Mouse (Mus musculus): ENCODE measurements at regions not wholly inside any gene's neighbourhood (a gene's known extent, or its start where the extent isn't known, plus 50 kb on each side); places are given as distances from the start of the nearest gene placed in this dataset.
A peak's percentile ranks its signal among the peaks of the same experiment; 100 is the strongest.

DNA sequence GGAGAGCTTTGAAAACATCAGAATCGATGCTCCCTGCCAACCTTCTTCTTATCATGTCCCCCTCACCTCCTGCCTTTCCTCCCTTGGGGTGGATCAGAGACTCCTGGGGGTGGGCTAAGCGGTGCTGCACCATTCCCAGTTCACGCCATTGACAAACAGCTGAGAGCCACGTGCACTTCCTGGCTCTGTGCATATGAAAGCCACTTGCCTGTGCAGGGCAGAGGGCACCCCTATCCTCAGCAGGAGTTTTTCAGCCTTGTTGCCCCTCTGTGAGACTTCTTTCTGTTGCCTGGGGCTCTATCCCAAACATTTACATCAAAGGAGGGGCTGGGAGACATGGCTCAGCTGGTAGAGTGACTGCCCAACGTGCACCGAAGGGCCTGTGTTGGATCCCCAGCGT is 531.1 kb upstream of the Tbx3 start:
- peak in 1 of 2 experiments; percentile 13 for DNase-seq (ENCODE audit: low spot score in 2 of 2)

DNA sequence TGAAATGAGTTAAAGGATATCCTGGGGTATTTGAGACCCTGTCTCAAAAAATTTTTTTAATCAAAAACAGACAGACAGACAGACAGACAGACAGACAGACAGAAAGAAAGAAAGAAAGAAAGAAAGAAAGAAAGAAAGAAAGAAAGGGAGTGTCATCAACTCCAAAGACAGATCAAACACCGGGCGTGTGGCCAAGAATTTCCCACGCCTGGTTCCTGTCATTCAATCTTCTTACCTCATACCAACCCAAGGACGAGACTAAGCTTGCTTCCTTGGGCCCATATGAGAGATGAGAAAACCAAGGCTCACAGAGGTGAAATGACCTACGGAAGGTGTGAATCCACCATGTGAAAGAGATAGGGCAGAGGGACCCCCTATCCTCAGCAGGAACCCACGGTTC is 530.7 kb upstream of the Tbx3 start:
- DNase-seq (ENCODE audit: low spot score in 2 of 2): no peak

DNA sequence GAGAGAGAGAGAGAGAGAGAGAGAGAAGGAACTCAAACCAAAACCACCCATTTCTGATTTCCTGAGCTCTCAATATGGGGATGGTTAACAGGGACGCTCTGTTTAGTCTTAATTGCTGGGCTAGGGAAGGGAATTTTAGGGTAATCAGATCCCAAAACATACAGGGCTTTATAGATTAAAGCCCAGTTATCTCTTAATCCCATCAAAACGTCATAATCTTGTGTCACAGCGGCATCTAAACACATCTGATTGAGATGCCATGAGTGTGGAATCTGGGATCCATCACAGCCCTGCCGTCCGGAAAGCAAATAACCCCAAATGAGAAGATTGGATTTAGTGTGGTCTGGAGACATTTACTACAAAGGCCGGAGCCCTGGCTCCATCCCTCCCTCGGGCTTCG is 527.1 kb upstream of the Tbx3 start:
- DNase-seq (ENCODE audit: low spot score in 2 of 2): no peak

DNA sequence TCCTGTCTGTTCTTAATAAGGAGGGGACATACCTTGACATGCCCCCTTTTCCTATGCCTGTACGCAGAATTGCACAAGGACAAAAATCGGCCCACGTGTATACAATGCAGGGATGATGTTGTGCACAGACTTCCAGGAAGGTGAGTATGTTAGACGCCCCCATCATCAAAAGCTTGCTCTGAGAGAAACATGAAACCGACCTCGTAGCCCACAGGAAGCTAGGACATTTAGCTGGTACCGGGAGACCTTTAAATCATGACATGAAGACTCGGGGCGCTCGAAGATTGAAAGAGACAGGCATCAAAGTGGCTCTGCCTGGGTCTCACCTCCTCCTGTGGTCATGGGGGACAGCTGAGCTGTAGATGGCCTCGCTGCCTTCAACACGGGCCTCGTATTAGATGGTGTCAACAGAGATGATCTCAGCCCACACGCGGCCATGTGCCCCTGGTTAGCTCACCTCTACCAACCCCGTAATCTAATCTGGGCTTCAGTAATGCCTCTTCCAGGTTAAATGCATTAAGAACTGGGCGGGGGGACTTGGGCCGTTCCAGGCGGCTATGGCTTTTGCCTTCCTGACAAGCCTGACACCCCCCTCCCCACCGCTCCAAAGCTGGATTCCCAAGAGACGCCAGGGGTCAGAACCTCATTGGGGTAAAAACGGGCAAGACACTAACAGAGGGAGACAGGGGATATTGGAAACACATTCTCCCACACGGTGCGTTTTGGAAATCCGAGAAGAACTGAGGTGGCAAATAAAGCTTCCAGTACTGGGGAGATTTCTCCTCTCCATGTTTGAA is 520.9 kb upstream of the Tbx3 start:
- DNase-seq (ENCODE audit: low spot score in 2 of 2): no peak

DNA sequence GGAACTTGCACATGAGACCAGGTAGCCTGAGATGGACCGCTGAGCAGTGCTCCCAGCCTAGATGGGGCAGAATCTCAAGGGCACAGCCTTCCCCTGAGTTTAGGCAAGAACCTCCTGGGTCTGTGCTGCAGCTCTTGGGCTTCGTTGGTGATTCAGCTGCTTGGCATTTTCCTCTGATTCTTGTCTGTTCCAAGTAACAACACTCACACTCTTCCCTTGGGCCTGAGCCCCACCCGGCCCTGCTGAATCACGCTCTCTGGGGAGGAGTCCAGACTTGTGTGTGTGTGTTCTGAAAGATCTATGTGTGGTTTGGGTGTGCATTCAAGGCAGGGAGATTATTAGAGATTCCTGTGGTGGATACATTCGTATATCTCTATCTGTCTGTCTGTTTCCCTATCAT is 517.4 kb upstream of the Tbx3 start:
- DNase-seq (ENCODE audit: low spot score in 2 of 2): peak; percentile 52 to 81

DNA sequence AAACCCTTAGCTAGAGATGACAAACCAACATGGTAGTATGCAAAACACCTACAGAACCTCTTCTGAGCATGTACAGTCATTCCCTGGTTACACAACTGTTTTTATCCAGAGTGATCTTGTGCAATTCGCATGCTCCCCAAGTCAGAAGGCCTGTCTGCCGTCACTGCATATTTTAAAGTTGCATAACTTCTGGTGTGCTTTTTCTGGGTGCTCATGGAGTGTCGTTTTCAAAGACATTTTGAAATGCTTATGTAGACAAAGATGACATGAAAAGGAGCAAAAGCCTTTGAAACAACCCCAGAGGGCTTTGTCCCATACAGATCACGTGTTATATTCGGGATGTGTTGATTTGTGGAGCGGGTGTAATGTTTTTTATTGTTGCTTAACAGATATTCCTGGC is 513.8 kb upstream of the Tbx3 start:
- DNase-seq (ENCODE audit: low spot score in 2 of 2): no peak

DNA sequence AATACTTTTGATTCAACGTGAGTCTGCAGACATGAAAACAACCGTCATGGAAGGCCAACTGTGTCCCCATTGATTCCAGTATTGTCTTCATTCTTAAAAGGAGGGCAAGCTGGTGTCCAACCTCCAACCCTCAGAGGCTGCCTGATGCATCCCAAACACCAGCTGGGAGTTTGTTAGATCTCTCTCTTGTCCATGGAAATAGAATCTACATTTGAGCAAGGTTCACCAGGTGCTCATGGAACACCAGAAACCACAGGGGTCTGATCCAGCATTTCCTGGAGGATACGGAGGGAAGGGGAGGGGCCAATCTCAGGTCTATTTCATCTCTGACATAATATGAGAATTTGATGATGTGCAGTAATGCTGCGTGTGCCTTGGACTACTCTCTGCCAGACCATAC is 512.3 kb upstream of the Tbx3 start:
- no peak for DNase-seq (ENCODE audit: low spot score in 2 of 2)

DNA sequence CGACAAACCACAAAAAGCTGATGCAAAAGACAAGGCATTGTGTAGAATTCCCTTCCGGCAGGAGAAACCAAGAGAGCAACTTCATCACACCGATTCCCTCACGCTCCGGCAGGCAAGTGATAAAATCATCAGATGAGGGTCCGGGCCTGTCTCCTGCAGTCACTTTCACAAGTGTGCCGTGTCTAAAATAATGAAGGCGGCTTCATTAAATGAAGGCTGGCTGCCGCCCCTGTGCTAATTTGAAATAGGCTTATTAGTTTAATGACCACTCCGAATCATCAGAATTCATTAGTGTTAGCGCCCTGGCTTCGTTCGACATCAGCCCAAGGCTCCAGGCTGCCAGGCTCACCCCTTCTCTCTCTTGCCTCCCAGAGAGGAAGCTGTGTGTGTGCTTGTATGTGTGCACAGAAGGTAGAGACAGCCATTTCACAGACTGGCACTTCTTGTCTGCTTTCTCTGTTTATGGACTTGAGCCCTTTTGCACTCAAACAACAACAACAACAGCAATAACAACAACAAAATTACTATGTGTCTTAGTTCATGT is 508.3 kb upstream of the Tbx3 start:
- no peak for DNase-seq (ENCODE audit: low spot score in 2 of 2)

DNA sequence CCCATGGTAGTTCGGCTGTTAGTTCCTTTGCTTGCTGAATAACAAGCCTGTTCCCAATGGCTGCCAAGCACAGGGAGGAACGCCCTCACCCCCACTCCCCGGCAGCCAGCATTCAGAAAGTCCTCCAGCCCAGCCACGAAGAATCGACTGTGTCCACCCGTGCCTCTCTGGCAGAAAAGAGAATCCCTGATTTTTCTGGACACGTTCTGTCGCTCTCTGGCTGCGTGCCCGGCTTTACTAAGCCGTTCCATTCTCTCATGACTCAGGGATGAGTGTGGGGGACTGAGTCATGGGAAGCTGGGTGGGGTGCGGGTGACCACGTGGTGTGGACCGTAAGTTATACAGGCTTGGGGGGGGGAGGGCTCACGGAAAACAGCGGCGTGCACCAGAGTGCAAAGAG is 502.8 kb upstream of the Tbx3 start:
- peak; percentile 70 to 88 for DNase-seq (ENCODE audit: low spot score in 2 of 2)

DNA sequence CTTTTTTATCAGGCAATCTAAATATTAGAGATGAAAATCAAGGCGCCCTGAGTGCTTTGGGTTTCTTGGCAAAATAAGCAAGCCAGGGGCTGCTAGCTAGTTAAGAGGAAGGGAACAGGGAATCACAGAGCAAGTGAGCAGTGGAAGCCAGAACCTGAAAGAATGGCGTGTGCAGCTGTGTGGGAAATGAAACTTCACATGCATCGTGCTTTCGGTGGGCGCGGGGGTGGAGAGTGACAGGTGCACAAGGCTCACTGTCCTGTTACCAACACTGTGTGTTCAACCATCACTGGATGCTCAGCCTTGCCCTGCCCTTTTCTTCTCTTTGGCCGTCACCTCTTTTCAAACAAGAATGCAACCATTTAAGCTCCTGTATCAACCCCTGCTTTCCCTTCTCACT is 501.2 kb upstream of the Tbx3 start:
- no peak for DNase-seq (ENCODE audit: low spot score in 2 of 2)

DNA sequence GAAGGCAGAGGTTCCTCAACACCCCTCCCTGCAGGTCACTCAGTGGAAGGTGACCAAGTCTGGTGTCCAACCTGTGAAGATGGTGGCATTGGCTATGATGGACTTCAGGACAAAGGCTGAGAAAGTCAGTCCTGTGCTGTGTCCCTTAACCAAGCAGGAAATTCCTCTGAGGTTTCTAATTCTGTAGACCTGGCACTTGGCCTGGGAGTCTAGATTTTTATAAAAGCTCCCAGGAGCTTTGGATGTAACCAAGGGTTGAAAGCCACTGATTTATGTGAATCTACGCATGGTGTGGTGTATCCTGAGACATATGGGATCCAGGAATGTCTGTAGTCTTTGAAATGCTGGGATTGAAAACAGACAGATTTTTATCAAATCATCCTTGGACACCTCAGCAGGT is 498.8 kb upstream of the Tbx3 start:
- no peak for DNase-seq (ENCODE audit: low spot score in 2 of 2)

DNA sequence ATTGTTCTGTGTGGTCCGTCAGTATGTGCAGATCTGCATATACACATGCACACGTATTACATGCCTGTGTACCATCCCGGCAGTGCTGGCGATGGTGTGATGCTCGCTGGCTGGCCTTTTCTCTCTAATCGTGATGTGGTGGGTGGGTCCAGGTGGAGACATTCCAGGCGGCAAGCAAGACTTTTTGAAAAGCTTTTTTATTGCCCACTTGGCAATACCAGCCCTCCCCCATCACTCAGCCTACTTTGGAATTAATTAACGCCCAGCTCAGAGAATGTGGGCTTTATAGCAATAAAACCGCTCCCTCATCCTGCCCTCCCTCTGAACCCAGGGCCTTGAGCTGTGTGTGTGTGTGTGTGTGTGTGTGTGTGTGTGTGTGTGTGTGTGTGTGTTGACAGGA is 491.7 kb upstream of the Tbx3 start:
- no peak for DNase-seq (ENCODE audit: low spot score in 2 of 2)

DNA sequence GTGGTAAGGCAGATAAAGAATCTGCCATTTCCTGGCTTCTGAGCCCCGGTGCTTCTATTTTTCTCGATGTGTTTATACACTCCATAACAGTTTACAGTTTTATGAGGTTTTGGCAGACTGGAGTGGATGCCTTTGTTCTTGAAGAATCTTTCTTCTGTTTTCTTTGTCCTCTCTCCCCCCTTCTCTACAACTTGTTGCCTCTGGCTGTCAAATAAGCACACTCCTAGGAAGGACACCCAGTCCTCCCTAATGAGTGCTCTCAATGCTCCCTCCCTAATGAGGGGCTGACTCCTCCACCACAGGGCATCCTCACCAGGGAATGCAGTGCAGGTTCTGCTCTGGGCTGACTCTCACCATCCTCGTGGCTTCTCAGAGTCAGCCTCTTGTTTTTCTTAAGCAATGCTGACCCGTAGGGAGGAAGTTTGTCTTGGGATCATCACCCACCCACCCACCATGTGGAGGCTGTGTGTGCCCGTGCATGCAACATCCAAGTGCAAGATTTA is 486.9 kb upstream of the Tbx3 start:
- DNase-seq (ENCODE audit: low spot score in 2 of 2): no peak

DNA sequence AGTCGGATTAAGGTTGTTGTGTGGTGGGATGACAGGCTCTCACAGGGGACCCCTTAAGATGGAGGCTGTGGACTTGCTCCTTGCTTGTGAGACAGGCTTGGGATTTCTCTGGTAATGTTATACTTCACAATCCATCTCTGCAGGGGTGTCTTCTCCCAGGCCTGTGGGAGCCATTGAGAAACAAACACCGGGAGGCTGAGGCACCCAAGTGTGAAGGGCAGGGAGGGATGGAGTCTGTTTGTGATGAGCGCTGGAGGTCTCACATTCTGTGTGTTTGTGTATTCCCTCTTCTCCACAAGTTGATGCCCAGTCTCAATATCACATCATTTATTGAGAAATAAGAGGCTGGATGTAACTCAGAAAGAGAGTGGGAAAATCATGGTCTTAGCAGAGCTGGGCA is 483.9 kb upstream of the Tbx3 start:
- no peak for DNase-seq (ENCODE audit: low spot score in 2 of 2)

DNA sequence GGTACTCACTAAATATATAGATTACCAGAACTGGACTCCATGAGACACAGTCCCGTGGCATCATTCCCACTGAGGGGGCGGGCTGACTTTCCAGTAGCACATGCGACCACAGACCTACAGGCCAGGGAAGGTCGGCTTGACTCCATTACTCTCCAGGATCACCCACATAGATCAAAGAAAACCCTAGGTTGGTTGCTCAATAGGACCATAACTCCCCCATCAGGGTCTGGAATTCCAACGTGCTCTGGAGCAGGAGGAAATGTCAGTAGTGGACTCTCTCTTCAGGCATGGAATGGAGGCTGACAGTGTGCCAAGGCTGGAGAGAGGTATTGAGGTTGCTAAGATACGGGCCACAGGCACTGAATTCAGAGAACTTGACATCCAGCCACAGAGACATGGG is 482.0 kb upstream of the Tbx3 start:
- DNase-seq (ENCODE audit: low spot score in 2 of 2): no peak

DNA sequence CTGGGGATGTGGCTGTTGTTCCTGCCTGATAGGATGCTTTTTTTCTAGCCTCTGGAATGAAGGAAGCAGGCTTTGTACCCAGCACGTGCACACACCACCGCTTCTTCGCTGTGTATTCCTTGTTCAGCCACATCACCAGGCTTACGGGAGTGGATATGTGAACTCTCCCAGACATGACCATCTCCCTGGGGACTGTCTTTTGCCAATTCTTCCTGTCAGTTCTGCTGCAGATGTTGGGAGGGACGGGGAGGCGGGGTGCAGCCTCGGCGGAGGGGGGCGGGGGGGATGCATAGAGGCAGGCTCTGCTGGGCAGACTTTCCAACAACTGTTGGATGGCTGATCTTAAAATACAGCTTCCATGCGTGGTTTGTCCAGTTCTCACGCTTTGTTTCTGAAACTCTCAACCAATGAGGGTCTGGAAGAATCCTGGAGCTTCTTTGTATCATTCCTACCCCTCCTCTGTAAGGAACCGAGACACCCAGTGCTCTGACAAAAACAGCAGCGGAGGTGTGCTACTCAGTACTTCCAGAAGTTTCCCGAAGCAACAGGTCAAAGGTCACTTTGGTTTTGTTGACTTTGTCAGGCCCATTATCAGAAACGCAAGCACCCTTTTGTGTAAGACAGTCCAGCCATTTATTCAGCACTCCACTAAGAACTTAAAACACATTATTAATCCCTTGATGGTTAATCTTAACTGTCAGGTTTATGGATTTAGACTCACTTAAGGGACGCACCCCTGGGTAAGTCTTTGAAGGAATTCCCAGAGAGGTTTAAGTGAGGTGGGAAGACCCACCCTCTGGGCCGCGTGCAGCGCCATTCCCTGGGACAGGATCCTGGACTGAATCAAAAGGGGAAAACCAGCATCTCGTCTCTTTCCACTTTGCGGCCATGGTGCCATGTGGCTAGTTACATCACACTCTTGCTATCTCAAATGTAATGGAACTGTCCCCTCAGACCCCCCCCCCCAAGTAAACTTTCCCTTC is 476.5 kb upstream of the Tbx3 start:
- no peak for DNase-seq (ENCODE audit: low spot score in 2 of 2)

DNA sequence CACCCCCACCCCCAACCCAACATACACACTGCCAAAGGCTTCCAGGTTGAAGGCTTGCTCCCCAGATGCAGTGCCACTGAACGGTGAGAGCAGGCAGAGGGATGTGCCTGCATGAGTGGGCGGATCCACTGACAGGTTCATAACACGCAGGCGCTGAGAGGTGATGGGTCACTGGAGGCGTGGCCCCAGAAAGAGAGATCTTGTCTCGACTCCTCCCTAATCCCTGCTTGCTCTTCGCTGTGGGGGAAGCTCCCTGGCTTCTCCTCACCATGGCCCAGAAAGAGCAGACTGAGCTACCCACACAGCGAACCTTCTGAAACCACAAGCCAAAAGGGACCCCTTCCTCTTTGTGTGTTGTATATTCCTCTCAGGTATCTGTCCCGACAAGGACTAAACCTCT is 470.6 kb upstream of the Tbx3 start:
- DNase-seq (ENCODE audit: low spot score in 2 of 2): no peak

DNA sequence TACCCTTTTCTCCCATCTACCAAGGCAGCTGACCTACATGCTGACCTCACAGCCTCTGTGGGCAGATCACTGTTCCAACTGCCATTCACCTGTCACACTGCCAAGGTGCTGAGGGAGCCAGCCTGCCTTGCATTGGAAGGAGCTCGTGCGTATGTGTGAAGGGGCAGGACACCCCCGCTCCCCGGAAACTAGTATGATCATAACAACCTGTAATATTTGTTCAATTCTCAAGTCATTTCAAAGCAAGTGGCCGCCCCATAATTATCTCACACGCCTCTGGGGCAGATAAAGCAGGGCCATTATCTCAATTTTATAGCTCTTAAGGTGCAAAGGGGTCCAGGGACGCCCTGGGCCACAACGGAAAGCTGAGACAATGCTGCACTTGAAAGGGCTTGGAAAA is 469.2 kb upstream of the Tbx3 start:
- no peak for DNase-seq (ENCODE audit: low spot score in 2 of 2)

DNA sequence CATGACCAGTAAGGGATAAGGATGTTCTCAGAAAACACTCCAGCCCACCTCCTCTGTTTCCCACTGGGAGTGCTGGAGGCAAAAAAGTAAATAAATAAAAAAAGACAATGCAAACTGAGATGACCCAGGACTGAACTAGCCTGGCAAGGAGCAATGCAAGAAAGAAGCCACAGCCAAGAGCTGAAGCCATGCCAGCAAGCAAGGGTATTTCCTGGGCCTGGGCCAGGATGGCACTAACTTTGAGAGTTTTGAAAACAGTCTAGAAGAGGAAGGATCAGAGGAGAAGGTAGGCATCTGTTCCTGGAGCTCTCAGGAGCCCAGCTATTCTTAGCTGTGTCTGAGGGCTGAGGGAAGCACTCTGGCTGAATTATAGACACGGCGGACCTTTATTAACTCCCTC is 465.7 kb upstream of the Tbx3 start:
- no peak for DNase-seq (ENCODE audit: low spot score in 2 of 2)

DNA sequence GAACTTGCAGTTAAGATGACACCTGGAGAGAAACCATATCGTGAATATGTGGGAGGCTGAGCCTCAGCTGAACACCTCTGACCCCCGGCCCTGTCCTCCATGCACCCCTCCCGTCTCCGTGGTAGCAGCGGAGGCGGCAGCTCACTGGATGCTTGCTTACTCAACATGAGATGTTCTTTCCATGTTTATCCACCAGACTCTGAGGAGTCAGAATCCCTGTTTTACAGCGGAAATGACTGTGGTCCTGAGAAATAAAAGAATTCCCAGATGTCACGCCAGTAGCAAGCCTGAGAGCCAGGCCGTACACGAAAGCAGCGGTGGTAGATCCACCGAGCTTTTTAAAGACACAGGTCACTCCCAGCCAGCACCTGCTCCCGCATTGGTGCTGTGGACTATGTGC is 462.4 kb upstream of the Tbx3 start:
- no peak for DNase-seq (ENCODE audit: low spot score in 2 of 2)

DNA sequence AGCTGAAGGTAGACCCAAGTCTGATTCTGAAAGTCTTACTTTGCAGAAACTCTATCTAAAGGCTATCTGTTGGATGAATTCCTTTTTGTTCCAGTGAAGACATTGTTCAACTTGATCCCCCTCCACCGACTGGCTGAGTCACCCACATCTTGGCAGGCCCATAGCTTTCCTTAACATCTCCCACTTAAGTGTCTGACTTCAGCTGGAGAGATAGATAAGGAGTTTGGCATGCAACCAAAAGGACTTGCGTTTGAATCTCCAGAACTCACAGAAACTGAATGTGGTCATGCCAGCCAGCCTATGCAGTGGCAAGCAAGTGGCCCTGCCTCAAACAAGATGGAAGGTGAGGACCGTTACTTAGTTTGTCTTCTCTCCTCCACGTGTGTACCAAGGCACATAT is 457.3 kb upstream of the Tbx3 start:
- no peak for DNase-seq (ENCODE audit: low spot score in 2 of 2)

DNA sequence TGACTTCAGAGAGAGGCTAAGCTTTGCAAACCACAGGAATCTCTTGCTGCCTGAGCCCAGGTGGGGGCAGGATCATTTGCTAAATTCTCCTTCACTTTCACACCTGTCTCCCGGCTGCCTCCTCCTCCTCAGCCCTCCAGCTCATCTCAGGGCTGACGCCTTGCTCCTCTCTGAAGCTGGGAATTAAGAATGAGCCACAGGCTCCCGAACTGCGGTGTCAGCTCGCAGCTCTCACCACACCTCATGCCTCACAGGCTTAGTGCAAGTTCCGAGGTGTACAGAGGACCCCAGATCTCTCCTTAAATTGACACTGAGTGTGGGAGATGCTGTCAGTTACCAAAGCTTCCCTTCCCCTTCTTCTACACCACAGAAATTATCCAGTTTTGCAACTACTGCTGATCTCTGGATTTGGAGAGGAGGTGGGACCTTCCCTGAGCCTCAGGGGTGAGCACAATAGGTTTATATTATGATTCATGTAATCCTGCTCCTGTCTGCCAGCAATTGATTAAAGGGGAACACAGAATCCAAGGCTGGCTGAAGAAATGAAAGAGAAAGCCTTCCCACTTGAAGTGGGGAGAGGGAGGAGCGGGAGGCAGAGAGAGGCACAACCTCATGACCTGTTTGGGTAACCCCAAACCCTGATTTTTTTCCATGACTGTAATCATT is 456.6 kb upstream of the Tbx3 start:
- DNase-seq (ENCODE audit: low spot score in 2 of 2): no peak

All from urinary bladder, adult 18-20 months (tissue).